10 mouse cellular contexts compared by ENCODE assay signal in genomic region chr10:21600931-21601330, GRCm38 (mm10). TPM values are rescaled to one million over a fixed set of nuclear protein-coding genes. Genes with fewer than 3 reads are reported as not detected.
A peak's percentile ranks its signal among the peaks of the same experiment; 100 is the strongest.
DNase-seq lines count a peak whose midpoint lies in the region; ATAC-seq and TF ChIP-seq lines count a peak whose summit lies in the region.
"Had no signal": no experiment of that assay in that cellular context is flagged by ENCODE, and none has a peak within 500 bp of the region (broad histone marks: within the 10 kb centered on the region; RNA-seq: fewer than 3 reads in every experiment).

No protein-coding gene starts in this region.

- H3K4me3 ChIP-seq in midbrain, embryonic 10.5 days: no peak overlapping the region
- H3K4me3 ChIP-seq in midbrain, embryonic 13.5 days (replicated peaks): no peak overlapping the region
- H3K4me3 ChIP-seq in liver, adult 2 months (ENCODE audit: insufficient read depth, low read depth, low read length): no peak overlapping the region

- no peak for ATAC-seq in midbrain, embryonic 13.5 days
- ATAC-seq in common myeloid progenitor, adult 5-6 weeks (replicated peaks; ENCODE audit: low read depth, poor library complexity, severe bottlenecking): 0 out of 2 replicates have a peak, but pooled peaks have one; percentile 20

- TF ChIP-seq POLR2A in liver, adult 2 months (IDR thresholded peaks at IDR 0.05; ENCODE audit: extremely low read depth, insufficient read depth, low read length): no peak

- H3K4me2 ChIP-seq in midbrain, embryonic 13.5 days (replicated peaks): no peak overlapping the region

- 49% methylated on average over 5 of the region's 5 CpGs for WGBS in midbrain, embryonic 10.5 days
- WGBS in midbrain, embryonic 13.5 days: 53% methylated on average over 5 of the region's 5 CpGs
- 40% methylated on average over 5 of the region's 5 CpGs for WGBS in liver, adult 2 months

- TF ChIP-seq CTCF in liver, adult 2 months (IDR thresholded peaks at IDR 0.05; ENCODE audit: low read depth, low read length): peak; percentile 74

- no peaks in the 10 kb centered on the region for H3K79me2 ChIP-seq in liver, adult 2 months (ENCODE audit: control insufficient read depth, insufficient read depth, low read length)

- peak; percentile 69 for DNase-seq in midbrain, embryonic 10.5 days (ENCODE audit: low spot score)
- peak; percentile 71 for DNase-seq in adipocyte (ENCODE audit: low spot score)
- peak; percentile 74 to 75 for DNase-seq in heart, postnatal 36 days
- DNase-seq in liver, adult 2 months (ENCODE audit: extremely low read depth, low read depth, low spot score): peak; percentile 72
- DNase-seq in retina, postnatal 1 day: peak; percentile 74
- peak; percentile 75 for DNase-seq in thymus, postnatal 4 days

- H3K4me1 ChIP-seq in midbrain, embryonic 10.5 days: peaks cover 12% of the 10 kb centered on the region
- H3K4me1 ChIP-seq in midbrain, embryonic 13.5 days (replicated peaks): peaks cover 6% of the 10 kb centered on the region; the same call in 1 of the 2 replicates
- H3K4me1 ChIP-seq in liver, adult 2 months (ENCODE audit: control insufficient read depth, insufficient read depth, low read length): 0 out of 2 replicates have a peak, but pooled peaks cover 3% of the 10 kb centered on the region

- intact Hi-C loops in heart, postnatal 36 days (cut with DNase I): loop anchor here (1.0 to 5.0 kb wide), 6 partner anchors 28 to 394 kb away; no protein-coding TSS in a partner anchor

- H3K27me3 ChIP-seq in midbrain, embryonic 10.5 days (ENCODE audit: low read depth, poor library complexity, severe bottlenecking): no peaks in the 10 kb centered on the region
- H3K27me3 ChIP-seq in midbrain, embryonic 13.5 days: no peaks in the 10 kb centered on the region
- H3K27me3 ChIP-seq in liver, adult 2 months (ENCODE audit: control insufficient read depth, insufficient read depth, low read length): no peaks in the 10 kb centered on the region

- no peaks in the 10 kb centered on the region for H3K36me3 ChIP-seq in midbrain, embryonic 10.5 days
- H3K36me3 ChIP-seq in midbrain, embryonic 13.5 days: no peaks in the 10 kb centered on the region
- H3K36me3 ChIP-seq in liver, adult 2 months (ENCODE audit: control insufficient read depth, insufficient read depth, low read length): no peaks in the 10 kb centered on the region

- H3K9me3 ChIP-seq in midbrain, embryonic 10.5 days (replicated peaks): no peaks in the 10 kb centered on the region
- no peaks in the 10 kb centered on the region for H3K9me3 ChIP-seq in midbrain, embryonic 13.5 days

- no peak overlapping the region for H3K27ac ChIP-seq in midbrain, embryonic 10.5 days (replicated peaks)
- H3K27ac ChIP-seq in midbrain, embryonic 13.5 days: no peak overlapping the region
- no peak overlapping the region for H3K27ac ChIP-seq in liver, adult 2 months (replicated peaks; ENCODE audit: insufficient read depth, low read depth, low read length)

- no peak overlapping the region for H3K9ac ChIP-seq in midbrain, embryonic 13.5 days (replicated peaks)
- no peak overlapping the region for H3K9ac ChIP-seq in liver, adult 2 months (ENCODE audit: low read depth, low read length)

RNA-seq across cellular contexts. Expression of gene 1700020N01Rik, which starts 8.0 kb away (rescaled TPM):
- polyA plus RNA-seq in midbrain, embryonic 10.5 days (2016; fragmentation: Nextera tagmentation; extraction: Ambion mirVana): not detected in 2 replicates
- polyA plus RNA-seq in midbrain, embryonic 13.5 days (2015; fragmentation: Nextera tagmentation; extraction: Ambion mirVana): not detected in 2 replicates
- total RNA-seq in common myeloid progenitor, adult 5-6 weeks (2017): not detected in 2 replicates
- total RNA-seq in heart, postnatal 36 days (2021): not detected
- total RNA-seq in liver, adult 2 months (2014; rRNA removed): 0.13 TPM in 1 of 2 replicates, not detected in the other
- not detected in 2 replicates for polyA plus RNA-seq in liver, adult 2 months (2012; rRNA removed)
- polyA plus RNA-seq: gonadal fat pad, adult 2 months; neural tube, embryonic 14.5 days had no signal
